ENCODE assay signal across 32 mouse cellular contexts in genomic region chr2:31836091-31836490, GRCm38 (mm10). TPM values are rescaled to one million over a fixed set of nuclear protein-coding genes. Genes with fewer than 3 reads are reported as not detected.
DNase-seq lines count a peak whose midpoint lies in the region; ATAC-seq lines count a peak whose summit lies in the region.
"Had no signal": no experiment of that assay in that cellular context is flagged by ENCODE, and none has a peak within 500 bp of the region (broad histone marks: within the 10 kb centered on the region; RNA-seq: fewer than 3 reads in every experiment).

No protein-coding gene starts in this region.

- WGBS in midbrain, embryonic 13.5 days, result 52% methylated on average over 10 of the region's 10 CpGs
- WGBS in midbrain, embryonic 10.5 days, result 73% methylated on average over 10 of the region's 10 CpGs

- no peak for DNase-seq in midbrain, embryonic 10.5 days (ENCODE audit: low spot score)
- peak; percentile 78 for DNase-seq in kidney, adult 9 months
- DNase-seq in kidney, postnatal 14 days, result peak; percentile 74
- DNase-seq in right cerebral cortex, adult 2 months (ENCODE audit: low spot score in 2 of 2), result no peak
- DNase-seq in gastrocnemius, postnatal 10 days, result no peak
- no peak for DNase-seq in heart, adult 9 months (ENCODE audit: low spot score in 2 of 2)
- DNase-seq: adrenal gland, adult 2 months; cerebellum, adult 11 months; cerebellum, adult 9-11 months; heart, postnatal 4 days; lung, postnatal 4 days; right cerebral cortex, postnatal 14 days; thymus, adult 2 months had no signal

- H3K9ac ChIP-seq in midbrain, embryonic 13.5 days (replicated peaks), result no peak overlapping the region
- H3K9ac ChIP-seq: embryonic facial prominence, embryonic 13.5 days; limb, embryonic 15.5 days; liver, embryonic 14.5 days; lung, embryonic 15.5 days had no signal

- no peak overlapping the region for H3K4me3 ChIP-seq in midbrain, embryonic 13.5 days (replicated peaks)
- no peak overlapping the region for H3K4me3 ChIP-seq in midbrain, embryonic 10.5 days
- H3K4me3 ChIP-seq: embryonic facial prominence, embryonic 13.5 days; erythroblast, embryonic 14.5 days; forebrain, embryonic 12.5 days; heart, embryonic 10.5 days; limb, embryonic 15.5 days; lung, embryonic 15.5 days had no signal

- peaks cover 27% of the 10 kb centered on the region for H3K4me1 ChIP-seq in midbrain, embryonic 13.5 days (replicated peaks)
- H3K4me1 ChIP-seq in midbrain, embryonic 10.5 days, result peaks cover 35% of the 10 kb centered on the region
- H3K4me1 ChIP-seq: limb, embryonic 15.5 days; lung, embryonic 15.5 days had no signal

- no peaks in the 10 kb centered on the region for H3K9me3 ChIP-seq in midbrain, embryonic 13.5 days
- no peaks in the 10 kb centered on the region for H3K9me3 ChIP-seq in midbrain, embryonic 10.5 days (replicated peaks)
- H3K9me3 ChIP-seq: embryonic facial prominence, embryonic 13.5 days; forebrain, embryonic 12.5 days; heart, embryonic 10.5 days; limb, embryonic 15.5 days; lung, embryonic 15.5 days had no signal

- H3K36me3 ChIP-seq in midbrain, embryonic 13.5 days, result no peaks in the 10 kb centered on the region
- H3K36me3 ChIP-seq in midbrain, embryonic 10.5 days, result no peaks in the 10 kb centered on the region
- H3K36me3 ChIP-seq: embryonic facial prominence, embryonic 13.5 days; forebrain, embryonic 12.5 days; heart, embryonic 10.5 days; limb, embryonic 15.5 days; lung, embryonic 15.5 days had no signal

- no peak for ATAC-seq in midbrain, embryonic 13.5 days
- ATAC-seq: intestine, postnatal 0 days had no signal

- H3K4me2 ChIP-seq in midbrain, embryonic 13.5 days (replicated peaks), result no peak overlapping the region
- H3K4me2 ChIP-seq: embryonic facial prominence, embryonic 13.5 days; forebrain, embryonic 12.5 days; limb, embryonic 15.5 days; lung, embryonic 15.5 days had no signal

- H3K27ac ChIP-seq in midbrain, embryonic 13.5 days, result peak overlapping the region; percentile 19; the same call in 1 of the 2 replicates
- H3K27ac ChIP-seq in midbrain, embryonic 10.5 days (replicated peaks), result no peak overlapping the region
- H3K27ac ChIP-seq: embryonic facial prominence, embryonic 13.5 days; forebrain, embryonic 12.5 days; heart, embryonic 10.5 days; limb, embryonic 15.5 days; liver, embryonic 14.5 days; lung, embryonic 15.5 days; stomach, postnatal 0 days had no signal

- H3K27me3 ChIP-seq in midbrain, embryonic 13.5 days, result peaks cover 28% of the 10 kb centered on the region; the same call in 1 of the 2 replicates
- H3K27me3 ChIP-seq in midbrain, embryonic 10.5 days (ENCODE audit: low read depth, poor library complexity, severe bottlenecking), result peaks cover 31% of the 10 kb centered on the region

RNA-seq across cellular contexts. Expression of gene Fibcd1, which starts 9.7 kb away (rescaled TPM):
- polyA plus RNA-seq in midbrain, embryonic 13.5 days (2015; fragmentation: Nextera tagmentation; extraction: Ambion mirVana), result 8.4 and 11.2 TPM in 2 replicates
- 1.2 and 1.5 TPM in 2 replicates for polyA plus RNA-seq in midbrain, embryonic 10.5 days (2016; fragmentation: Nextera tagmentation; extraction: Ambion mirVana)
- under 1 TPM in 1 of 2 experiments, not detected in 1; 0.05 TPM for total RNA-seq in gastrocnemius, postnatal 10 days (2021)
- total RNA-seq: adrenal gland, adult 2 months; heart, postnatal 4 days; megakaryocyte-erythroid progenitor cell, adult 5-6 weeks; neutrophil, adult 5-6 weeks had no signal
- polyA plus RNA-seq: erythroblast, embryonic 14.5 days; heart, embryonic 16.5 days; lung, embryonic 15.5 days had no signal

RNA-seq across cellular contexts. Expression of gene Qrfp, which starts 25.7 kb away (rescaled TPM):
- 0.06 and 0.12 TPM in 2 replicates for polyA plus RNA-seq in midbrain, embryonic 13.5 days (2015; fragmentation: Nextera tagmentation; extraction: Ambion mirVana)
- polyA plus RNA-seq in midbrain, embryonic 10.5 days (2016; fragmentation: Nextera tagmentation; extraction: Ambion mirVana), result 0.05 and 0.17 TPM in 2 replicates
- not detected for total RNA-seq in gastrocnemius, postnatal 10 days (2021)
- total RNA-seq: adrenal gland, adult 2 months; adrenal gland, postnatal 4 days; ES-E14; gastrocnemius, adult 18-20 months; heart, postnatal 4 days; left cerebral cortex, postnatal 36 days; megakaryocyte-erythroid progenitor cell, adult 5-6 weeks; midbrain, postnatal 0 days had no signal
- polyA plus RNA-seq: adrenal gland, adult 2 months; cortical plate, adult 2 months; erythroblast, embryonic 14.5 days; forebrain, embryonic 12.5 days; heart, embryonic 10.5 days; liver, embryonic 14.5 days had no signal

RNA-seq across cellular contexts. Expression of gene Lamc3, which starts 51.0 kb away (rescaled TPM):
- polyA plus RNA-seq in midbrain, embryonic 13.5 days (2015; fragmentation: Nextera tagmentation; extraction: Ambion mirVana), result 5.5 and 6.8 TPM in 2 replicates
- polyA plus RNA-seq in midbrain, embryonic 10.5 days (2016; fragmentation: Nextera tagmentation; extraction: Ambion mirVana), result 12.3 and 15.7 TPM in 2 replicates
- total RNA-seq in gastrocnemius, postnatal 10 days (2021), result under 1 TPM; 0.25 to 0.26 TPM
- total RNA-seq: megakaryocyte-erythroid progenitor cell, adult 5-6 weeks; neutrophil, adult 5-6 weeks had no signal
- polyA plus RNA-seq: erythroblast, embryonic 14.5 days had no signal

Comparison
In these comparisons a context has a peak if more than half of its experiments do, and no peak if none do; other contexts are left out.
1. DNase-seq: peak in kidney, adult 9 months (single experiment) and kidney, postnatal 14 days (single experiment); none in midbrain, embryonic 10.5 days (single experiment), right cerebral cortex, adult 2 months (0 of 2), gastrocnemius, postnatal 10 days (single experiment) and heart, adult 9 months (0 of 2).